ENCODE assay signal across 18 mouse cellular contexts in genomic region chr5:143038794-143039193, GRCm38 (mm10).
DNase-seq lines count a peak whose midpoint lies in the region; ATAC-seq and TF ChIP-seq lines count a peak whose summit lies in the region.
"Had no signal": no experiment of that assay in that cellular context is flagged by ENCODE, and none has a peak within 500 bp of the region (broad histone marks: within the 10 kb centered on the region; RNA-seq: fewer than 3 reads in every experiment).

No protein-coding gene starts in this region.

- H3K36me3 ChIP-seq in liver, postnatal 0 days (replicated peaks; ENCODE audit: insufficient read depth, low read length): peaks cover 5% of the 10 kb centered on the region; the same call in 1 of the 2 replicates

- peaks cover 13% of the 10 kb centered on the region for H3K4me1 ChIP-seq in brown adipose tissue, adult 24 weeks (ENCODE audit: control insufficient read depth, insufficient read depth, insufficient read length, low read length)
- H3K4me1 ChIP-seq in liver, postnatal 0 days (ENCODE audit: insufficient read depth): peaks cover 16% of the 10 kb centered on the region

- TF ChIP-seq EP300 in liver, postnatal 0 days (IDR thresholded peaks at IDR 0.05; ENCODE audit: low read depth): no peak

- no peaks in the 10 kb centered on the region for H3K27me3 ChIP-seq in liver, postnatal 0 days (ENCODE audit: insufficient read depth, low read length)

- peak overlapping the region; percentile 34; the same call in 1 of the 2 replicates for H3K9ac ChIP-seq in liver, postnatal 0 days (replicated peaks)
- H3K9ac ChIP-seq: forebrain, postnatal 0 days had no signal

- H3K4me3 ChIP-seq in layer of hippocampus, adult 2 months: no peak overlapping the region
- H3K4me3 ChIP-seq in brown adipose tissue, adult 24 weeks (ENCODE audit: insufficient read depth, low read depth, low read length): no peak overlapping the region
- no peak overlapping the region for H3K4me3 ChIP-seq in liver, postnatal 0 days (ENCODE audit: low read depth, low read length)
- H3K4me3 ChIP-seq: midbrain, embryonic 10.5 days had no signal

- TF ChIP-seq CTCF in layer of hippocampus, adult 2 months (conservative IDR thresholded peaks at IDR 0.05): no peak
- no peak for TF ChIP-seq CTCF in liver, postnatal 0 days (IDR thresholded peaks at IDR 0.05; ENCODE audit: low read depth)

- no peak for DNase-seq in layer of hippocampus, adult 2 months (ENCODE audit: low spot score in 2 of 2)
- DNase-seq in layer of hippocampus, postnatal 10 days (ENCODE audit: low spot score in 2 of 2): no peak
- DNase-seq in A20 (ENCODE audit: low read depth, low spot score): peak; percentile 87
- DNase-seq in liver, postnatal 0 days: no peak
- no peak for DNase-seq in right cerebral cortex, adult 18-20 months
- no peak for DNase-seq in embryo, embryonic 9.5 days (ENCODE audit: extremely low spot score)
- DNase-seq in urinary bladder, adult 2 months (ENCODE audit: low spot score): no peak
- DNase-seq: cerebellum, adult 9-10 months; forebrain, postnatal 0 days; gastrocnemius, postnatal 10 days; kidney, adult 2 months; kidney, postnatal 36 days; right cerebral cortex, postnatal 14 days; thymus, postnatal 36 days had no signal

- peak overlapping the region; percentile 67 for H3K27ac ChIP-seq in layer of hippocampus, adult 2 months
- H3K27ac ChIP-seq in brown adipose tissue, adult 24 weeks (replicated peaks; ENCODE audit: low read depth, low read length): 0 out of 2 replicates have a peak overlapping the region, but pooled peaks have one; percentile 27
- H3K27ac ChIP-seq in liver, postnatal 0 days (ENCODE audit: low read depth): 0 out of 2 replicates have a peak overlapping the region, but pooled peaks have one; percentile 29
- H3K27ac ChIP-seq: midbrain, embryonic 10.5 days had no signal

- 55% methylated on average over 4 of the region's 4 CpGs for WGBS in liver, postnatal 0 days (ENCODE audit: insufficient replicate concordance)

- no peak overlapping the region for H3K4me2 ChIP-seq in liver, postnatal 0 days (ENCODE audit: low read depth, low read length)

- ATAC-seq in liver, postnatal 0 days: no peak
- ATAC-seq: forebrain, postnatal 0 days; hindbrain, embryonic 16.5 days; lung, postnatal 0 days had no signal

- no peaks in the 10 kb centered on the region for H3K9me3 ChIP-seq in liver, postnatal 0 days (ENCODE audit: low read length)
- H3K9me3 ChIP-seq: midbrain, embryonic 10.5 days had no signal
